Mouse (Mus musculus) G1E (cell line): Measurements from ENCODE around the gene St5. TPM values are rescaled to one million over a fixed set of nuclear protein-coding genes. Genes with fewer than 3 reads are reported as not detected.

Source experiments
- ATAC-seq: 2 replicates; pipeline ENCODE4 v1.8.0; 2016; ENCODE audit warnings: mild to moderate bottlenecking; ENCODE audit not compliant: insufficient number of reproducible peaks, poor library complexity, low FRiP score, severe bottlenecking; ENCODE audit errors: extremely low read depth
- DNase-seq: peaks from one replicate; pipeline ENCODE4 v3.0.0; 2012; ENCODE audit warnings: low spot score
- H3K27me3 ChIP-seq: 2 replicates; pipeline ENCODE4 v1.6.1; 2012; ENCODE audit warnings: mild to moderate bottlenecking, low read length, inconsistent platforms; ENCODE audit not compliant: insufficient read depth
- H3K36me3 ChIP-seq: replicated peaks from 2 replicates; pipeline ENCODE3; 2012; ENCODE audit warnings: mild to moderate bottlenecking, inconsistent platforms
- H3K4me1 ChIP-seq: 2 replicates; pipeline ENCODE4 v1.6.1; 2012; ENCODE audit warnings: low read depth, low read length, inconsistent platforms, mixed read lengths; ENCODE audit not compliant: insufficient read depth
- H3K4me3 ChIP-seq: 2 replicates; pipeline ENCODE4 v1.5.1; 2012; ENCODE audit warnings: low read depth, mild to moderate bottlenecking, inconsistent platforms, low read length, moderate library complexity, mixed read lengths
- H3K9me3 ChIP-seq: replicated peaks from 2 replicates; pipeline ENCODE4 v1.6.1; 2012; ENCODE audit warnings: inconsistent platforms
- CTCF ChIP-seq: IDR thresholded peaks from 2 replicates; pipeline ENCODE4 v1.5.1; 2012; ENCODE audit warnings: low read depth, low read length, inconsistent platforms, mixed read lengths
- GATA1 ChIP-seq: IDR thresholded peaks from 2 replicates; pipeline ENCODE4 v1.6.1; 2012; ENCODE audit warnings: borderline replicate concordance, low read length, inconsistent platforms, mixed read lengths
- GATA2 ChIP-seq: IDR thresholded peaks from 2 replicates; pipeline ENCODE4 v1.6.1; 2012; ENCODE audit warnings: low read depth, low read length, inconsistent platforms, borderline replicate concordance
- POLR2AphosphoS5 ChIP-seq: IDR thresholded peaks from 2 replicates; pipeline ENCODE4 v1.6.1; 2012; ENCODE audit warnings: low read depth, low read length, inconsistent platforms; ENCODE audit not compliant: insufficient replicate concordance
- TAL1 ChIP-seq: conservative IDR thresholded peaks from 2 replicates; pipeline ENCODE4 v1.6.1; 2012; ENCODE audit warnings: low read depth, low read length, inconsistent platforms, mixed read lengths
- polyA plus RNA-seq: library from polyadenylated mRNA; stranded (reverse); fragments of >175 nt; gene quantifications from 2 replicates; pipeline ENCODE4 v1.2.3, GENCODE M21; 2012
- total RNA-seq, 2 experiments: library from RNA; stranded (forward) in 1 of 2; stranded (reverse) in 1 of 2; fragments of 200-1000 nt in 1 of 2; fragments of >200 nt in 1 of 2; fragmentation: Nextera tagmentation in 1 of 2; gene quantifications; 2 replicates each; pipeline ENCODE4 v1.2.3; 2014 to 2017

St5 gene
- total and polyA plus RNA-seq, 3 experiments, result 0.07 to 39.5 (median 0.49) TPM

GRCm38 (mm10) chr7:109707023-109707785 is 3.8 kb upstream of the St5 start:
- peak; percentile 24 for DNase-seq
- peaks cover 13% of the 10 kb centered on the region; the same call in 1 of the 2 replicates for H3K27me3 ChIP-seq
- peak; percentile 32; the same call in 1 of the 2 replicates for ATAC-seq
- TF ChIP-seq POLR2AphosphoS5, result no peak
- TF ChIP-seq CTCF, result 0 out of 2 replicates have a peak, but pooled peaks have one; percentile 5
- peaks cover 59% of the 10 kb centered on the region for H3K36me3 ChIP-seq
- H3K9me3 ChIP-seq, result peaks cover 7% of the 10 kb centered on the region
- no peak overlapping the region for H3K4me3 ChIP-seq
- peaks cover 28% of the 10 kb centered on the region for H3K4me1 ChIP-seq

- DNase-seq, result no peak
- Histone ChIP-seq H3K4me1 (peaks cover 28% of the 10 kb centered on the region), H3K36me3 (peaks cover 32% of the 10 kb centered on the region), H3K4me3 (peak overlapping the region; percentile 77), H3K9me3 (peaks cover 7% of the 10 kb centered on the region), H3K27me3 (peaks cover 13% of the 10 kb centered on the region; the same call in 1 of the 2 replicates)
- ATAC-seq, result no peak
- TF ChIP-seq POLR2AphosphoS5, result no peak
- no peak for TF ChIP-seq CTCF
- no peak for TF ChIP-seq GATA1
- no peak for TF ChIP-seq GATA2
These were observed 1.1 kb upstream of the St5 start for GRCm38 (mm10) chr7:109704461-109704860.

DNA sequence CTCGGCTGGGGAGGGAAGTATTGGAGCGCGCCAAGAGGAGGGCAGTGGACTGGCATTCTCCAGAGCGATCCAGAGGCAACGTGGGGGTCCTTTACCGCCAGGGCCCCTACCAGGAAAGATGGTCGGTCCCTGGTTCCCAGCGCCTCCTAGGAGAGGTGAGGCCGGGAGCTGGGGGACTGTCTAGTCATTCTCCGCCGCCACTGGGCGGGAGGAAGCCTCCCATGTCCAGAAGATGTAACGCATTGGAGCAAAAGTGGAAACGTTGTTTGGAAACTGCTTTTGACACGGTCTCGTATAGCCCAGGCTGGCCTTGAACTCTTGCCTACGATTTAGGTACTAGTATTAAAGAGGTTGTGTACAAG is 592 bp upstream of the St5 start:
- peaks cover 28% of the 10 kb centered on the region for H3K4me1 ChIP-seq
- H3K36me3 ChIP-seq, result peaks cover 28% of the 10 kb centered on the region
- peak overlapping the region; percentile 77 for H3K4me3 ChIP-seq
- TF ChIP-seq GATA2, result no peak
- no peak for TF ChIP-seq POLR2AphosphoS5
- no peak for TF ChIP-seq TAL1
- TF ChIP-seq GATA1, result no peak
- TF ChIP-seq CTCF, result no peak
- DNase-seq (peak; percentile 11), ATAC-seq (peak; percentile 11; the same call in 1 of the 2 replicates)
- H3K9me3 ChIP-seq, result peaks cover 7% of the 10 kb centered on the region
- H3K27me3 ChIP-seq, result peaks cover 13% of the 10 kb centered on the region; the same call in 1 of the 2 replicates

- Histone ChIP-seq H3K36me3 (peaks cover 15% of the 10 kb centered on the region), H3K4me1 (peaks cover 28% of the 10 kb centered on the region), H3K4me3 (no peak overlapping the region), H3K27me3 (peaks cover 13% of the 10 kb centered on the region; the same call in 1 of the 2 replicates), H3K9me3 (peaks cover 7% of the 10 kb centered on the region)
- DNase-seq (no peak), ATAC-seq (no peak)
- TF ChIP-seq GATA1 (no peak), GATA2 (no peak), TAL1 (no peak), POLR2AphosphoS5 (no peak), CTCF (no peak)
These were observed 684 bp downstream of the St5 start for GRCm38 (mm10) chr7:109702721-109703120.

DNA sequence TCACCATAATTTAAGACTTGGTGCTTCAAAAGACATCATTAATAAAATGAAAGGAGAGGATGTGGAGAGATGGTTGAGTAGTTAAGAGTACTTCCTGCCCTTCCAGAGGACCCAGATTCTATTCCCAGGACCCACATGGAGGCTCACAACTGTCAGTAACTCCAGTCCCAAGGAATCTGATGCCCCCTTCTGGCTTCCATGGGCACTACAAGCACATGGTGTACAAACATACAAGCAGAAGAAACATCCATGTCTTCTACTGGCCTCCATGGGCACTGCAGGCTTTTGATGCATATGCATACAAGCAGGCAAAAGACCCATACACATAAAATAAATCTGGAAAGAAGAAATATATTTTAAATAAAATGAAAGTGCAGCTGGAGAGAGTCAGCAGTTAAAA is 3.2 kb downstream of the St5 start:
- Histone ChIP-seq H3K9me3 (peaks cover 7% of the 10 kb centered on the region), H3K27me3 (peaks cover 16% of the 10 kb centered on the region; the same call in 1 of the 2 replicates), H3K36me3 (no peaks in the 10 kb centered on the region), H3K4me3 (no peak overlapping the region), H3K4me1 (peaks cover 16% of the 10 kb centered on the region)
- TF ChIP-seq GATA1 (no peak), TAL1 (no peak), CTCF (no peak), GATA2 (no peak), POLR2AphosphoS5 (no peak)
- no peak for ATAC-seq
- no peak for DNase-seq

DNA sequence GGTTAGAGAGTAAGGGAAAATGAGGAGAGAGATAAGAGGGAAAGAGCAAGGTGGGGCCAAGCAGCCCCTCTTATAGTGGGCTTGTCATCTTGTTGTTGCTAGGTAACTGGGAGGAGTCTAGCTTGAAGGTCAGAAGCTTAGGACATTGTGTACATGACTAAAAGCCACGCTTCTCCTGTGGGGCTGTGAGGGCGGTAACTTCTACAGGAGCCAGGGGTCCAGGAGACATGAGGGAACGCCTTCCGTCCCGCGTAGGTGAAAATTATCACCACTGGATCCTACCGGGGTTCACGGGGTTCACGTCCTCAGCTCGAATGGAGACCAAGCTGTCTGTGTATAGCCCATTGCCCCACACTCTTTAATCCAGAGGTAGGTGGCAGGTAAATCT is 8.1 kb downstream of the St5 start:
- TF ChIP-seq GATA1 (no peak), TAL1 (no peak), CTCF (no peak), POLR2AphosphoS5 (no peak), GATA2 (no peak)
- Histone ChIP-seq H3K27me3 (peaks cover 17% of the 10 kb centered on the region), H3K4me1 (no peaks in the 10 kb centered on the region), H3K4me3 (no peak overlapping the region), H3K9me3 (no peaks in the 10 kb centered on the region), H3K36me3 (no peaks in the 10 kb centered on the region)
- DNase-seq (no peak), ATAC-seq (no peak)
